Mouse (Mus musculus) lung, postnatal 25 days (tissue): Measurements from ENCODE around the gene Bach2.

Experiments
- DNase-seq: peaks from one replicate; pipeline ENCODE4 v3.0.0; 2022; ENCODE audit warnings: low spot score

Bach2 gene

GRCm38 (mm10) chr4:32297071-32297671 lies 58.6 kb downstream of the Bach2 start:
- no peak for DNase-seq

DNA sequence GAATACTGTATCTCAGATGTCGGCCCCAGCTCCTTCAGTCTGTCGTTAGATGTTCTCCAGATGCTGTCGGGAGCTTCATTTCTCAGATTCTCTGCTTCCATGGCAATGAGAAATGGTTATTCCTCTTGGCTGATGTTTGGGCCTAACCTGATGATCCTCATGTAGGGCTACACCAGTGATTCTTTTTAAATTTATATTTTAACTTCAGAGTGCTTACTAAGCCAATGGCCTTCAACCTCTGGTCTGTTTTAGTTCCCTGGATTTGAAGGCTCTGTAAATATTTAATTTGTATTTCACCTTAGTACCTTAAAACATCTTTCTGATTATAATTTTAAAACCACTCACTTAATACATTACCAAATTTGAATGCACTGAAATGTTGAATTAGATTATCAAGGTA lies 60.6 kb downstream of the Bach2 start:
- no peak for DNase-seq

- no peak for DNase-seq
Observed at GRCm38 (mm10) chr4:32299970-32300369, 61.4 kb downstream of the Bach2 start.

- no peak for DNase-seq
Observed at GRCm38 (mm10) chr4:32302668-32303067, 64.1 kb downstream of the Bach2 start.

DNA sequence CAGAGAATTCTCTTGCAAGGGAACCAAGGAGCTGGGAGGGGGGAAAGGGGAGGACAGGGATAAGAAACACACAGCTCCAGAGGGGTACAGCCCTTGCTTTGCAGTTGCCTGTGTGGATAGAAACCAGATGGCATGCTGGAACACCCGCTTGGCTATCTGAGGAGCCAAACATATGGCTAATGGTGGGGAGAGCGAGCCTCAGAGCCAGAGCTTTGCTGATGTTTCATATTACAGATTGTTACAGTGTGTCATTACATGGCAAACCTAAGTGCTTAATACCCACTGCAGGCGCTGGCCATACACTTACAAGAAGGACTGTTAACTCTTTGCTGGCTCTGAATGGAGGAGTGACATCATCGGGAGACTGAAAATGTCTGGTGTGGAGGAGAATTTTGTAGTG lies 64.5 kb downstream of the Bach2 start:
- DNase-seq: no peak

DNA sequence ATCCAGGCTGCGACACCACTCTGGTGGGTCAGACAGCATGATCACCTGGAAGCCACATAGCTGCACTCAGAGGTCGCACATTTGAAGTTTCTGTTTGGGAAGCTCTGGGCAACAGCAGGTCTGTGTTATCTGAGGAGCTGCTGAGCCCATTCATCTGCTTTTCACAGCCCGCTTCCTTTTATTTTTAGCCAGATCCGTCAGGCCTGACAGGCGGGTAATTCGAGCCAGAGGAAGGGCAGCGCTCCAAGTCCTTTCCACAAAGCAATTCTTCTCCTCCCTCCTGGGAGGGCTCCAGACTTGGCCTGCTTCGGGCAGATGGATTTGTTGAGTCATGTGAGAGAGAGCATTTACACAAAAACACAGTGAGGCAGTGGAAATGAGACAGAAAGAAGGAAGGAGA lies 65.1 kb downstream of the Bach2 start:
- DNase-seq: peak; percentile 92

GRCm38 (mm10) chr4:32304221-32304703 lies 65.7 kb downstream of the Bach2 start:
- DNase-seq: peak; percentile 47

DNA sequence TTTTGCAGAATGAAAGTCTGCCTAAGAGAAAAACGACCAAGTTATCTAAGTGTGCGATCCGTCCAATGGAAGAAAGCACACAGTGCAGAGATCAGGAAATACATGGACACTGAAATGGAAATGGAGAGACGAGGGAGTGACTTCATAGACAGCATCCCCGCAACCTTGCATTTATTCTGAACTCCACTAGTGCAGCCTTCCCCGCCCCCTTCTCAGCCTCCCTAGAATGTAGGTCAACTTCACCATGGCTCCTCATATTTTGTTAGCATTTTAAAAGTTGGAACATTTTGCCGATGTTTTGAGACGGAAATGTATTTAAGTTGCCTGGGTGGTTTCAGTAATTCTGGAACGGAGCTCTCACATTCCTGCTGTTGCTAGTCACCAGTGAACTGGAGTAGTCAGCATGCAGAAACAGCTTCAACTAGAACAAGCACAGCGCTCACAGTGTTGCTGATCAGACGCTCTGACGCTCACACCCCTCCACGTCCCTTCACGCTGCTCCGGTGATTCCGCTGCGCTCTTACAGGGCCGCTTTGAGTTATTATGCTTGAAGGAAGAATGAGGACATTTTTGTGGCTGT lies 66.5 kb downstream of the Bach2 start:
- DNase-seq: no peak

GRCm38 (mm10) chr4:32305683-32306082 lies 67.1 kb downstream of the Bach2 start:
- DNase-seq: no peak

GRCm38 (mm10) chr4:32306169-32306792 lies 67.7 kb downstream of the Bach2 start:
- peak; percentile 26 for DNase-seq

DNA sequence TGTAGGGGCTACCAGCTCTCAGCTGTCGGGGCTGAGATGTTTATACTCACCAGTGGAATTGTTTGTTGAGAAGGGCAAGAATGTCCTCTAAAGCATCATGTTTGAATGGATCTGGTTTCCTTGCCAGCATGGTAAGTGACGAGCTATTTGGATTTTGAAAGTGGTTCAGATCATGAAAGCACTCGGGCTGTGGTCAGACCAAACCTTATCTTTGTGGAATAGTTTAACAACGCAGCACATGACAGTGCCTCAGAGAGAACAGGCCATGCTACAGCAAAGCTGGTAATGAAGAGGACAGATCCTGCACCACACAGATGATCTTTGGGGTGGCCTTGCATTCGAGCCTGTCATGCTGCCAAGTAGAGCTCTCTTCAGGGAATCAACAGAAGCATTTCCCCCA lies 68.6 kb downstream of the Bach2 start:
- DNase-seq: no peak

DNA sequence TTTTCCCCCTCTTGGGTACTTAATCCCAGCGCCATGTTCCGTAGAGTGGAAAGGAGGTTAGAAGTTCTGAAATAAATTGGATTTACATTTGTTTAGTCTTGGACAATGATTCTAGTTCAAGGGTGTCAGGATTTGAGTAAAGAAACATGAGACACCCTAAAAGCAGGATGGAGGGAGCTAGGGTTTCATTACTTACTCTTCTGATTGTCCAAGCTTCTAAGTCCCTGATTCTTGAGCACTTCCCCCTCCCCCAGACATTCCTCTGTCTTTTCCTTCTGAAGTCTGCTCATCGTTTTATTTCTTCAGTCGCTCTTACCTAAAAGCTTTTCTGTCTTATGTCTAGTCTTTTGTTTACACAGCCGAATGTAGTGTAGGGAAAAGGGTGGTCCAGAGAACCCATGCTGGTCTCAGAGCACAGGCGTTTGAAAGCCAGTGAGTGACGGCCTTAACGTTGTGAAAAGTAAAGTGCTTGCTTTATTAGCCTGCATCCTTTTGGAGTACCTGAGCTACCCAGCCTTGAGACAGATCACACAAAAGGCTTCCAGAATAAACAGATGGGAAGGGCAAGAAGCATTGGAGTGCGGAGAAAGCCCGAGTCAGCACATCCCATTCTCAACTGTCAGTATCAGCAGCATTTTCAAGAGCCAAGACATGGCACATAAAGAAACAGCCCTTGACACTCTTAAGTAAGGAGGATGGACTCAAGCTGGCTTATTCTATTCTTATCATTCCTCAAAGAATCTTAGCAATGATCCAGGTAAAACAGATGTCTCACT lies 73.8 kb downstream of the Bach2 start:
- DNase-seq: no peak

GRCm38 (mm10) chr4:32314919-32315318 lies 76.3 kb downstream of the Bach2 start:
- DNase-seq: no peak

DNA sequence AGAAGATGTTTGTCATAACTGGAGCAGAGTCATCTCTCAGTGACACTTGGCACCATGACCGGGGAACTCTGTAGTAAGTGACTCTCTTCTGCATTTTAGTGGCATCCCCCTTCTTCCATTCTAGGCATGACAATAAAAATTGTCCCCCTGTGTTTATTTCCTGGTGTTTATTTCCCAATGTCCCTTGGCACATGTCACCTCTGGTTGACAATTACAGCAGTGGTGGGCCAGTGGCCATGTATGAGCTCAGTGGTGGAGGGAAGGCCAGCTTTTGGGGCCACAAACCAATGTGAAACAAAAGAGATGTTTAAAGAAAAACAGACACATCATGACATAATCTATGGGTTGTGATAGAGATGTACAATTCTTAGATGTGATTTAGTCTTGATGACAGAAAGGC lies 80.0 kb downstream of the Bach2 start:
- no peak for DNase-seq

DNA sequence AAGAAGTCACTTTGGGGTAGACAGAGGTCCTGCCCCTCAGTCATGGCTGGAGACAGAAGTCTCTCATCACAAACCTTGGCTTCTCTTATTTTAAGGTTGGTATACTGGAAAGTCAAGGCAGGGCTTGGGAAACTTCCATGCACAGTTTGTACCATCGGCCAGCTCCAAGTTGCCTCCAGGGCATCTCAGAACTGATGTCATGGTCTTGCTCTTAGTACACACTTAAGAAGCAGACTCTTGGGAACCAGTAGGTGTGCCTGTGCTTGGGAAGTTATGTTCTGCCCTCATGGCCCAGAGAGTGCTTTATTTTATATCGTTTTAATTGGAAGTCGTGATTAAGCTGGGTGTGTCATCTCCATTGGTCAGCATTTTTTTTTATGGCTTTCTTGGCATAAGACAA lies 80.7 kb downstream of the Bach2 start:
- no peak for DNase-seq

DNA sequence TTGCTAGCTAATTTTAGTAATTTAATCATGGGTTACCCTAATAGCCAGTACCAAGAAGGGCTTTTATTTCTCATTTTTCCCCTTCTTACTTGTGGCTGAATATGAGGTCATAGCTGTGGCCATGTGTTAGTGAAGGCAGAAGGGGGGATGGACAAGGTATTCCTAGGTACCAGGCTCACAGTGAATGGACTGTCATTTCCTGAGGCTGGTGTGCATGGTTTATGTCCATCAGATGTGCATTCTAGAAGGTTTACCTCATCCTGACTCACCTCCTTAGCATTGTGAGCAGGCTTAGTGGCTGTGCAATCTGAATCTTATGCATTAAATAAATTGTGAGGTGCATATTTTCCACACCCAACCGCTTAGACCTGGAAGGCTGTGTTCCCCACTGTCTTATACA lies 81.4 kb downstream of the Bach2 start:
- no peak for DNase-seq

- no peak for DNase-seq
Observed at GRCm38 (mm10) chr4:32324111-32324510, 85.5 kb downstream of the Bach2 start.

GRCm38 (mm10) chr4:32324967-32325366 lies 86.4 kb downstream of the Bach2 start:
- no peak for DNase-seq

DNA sequence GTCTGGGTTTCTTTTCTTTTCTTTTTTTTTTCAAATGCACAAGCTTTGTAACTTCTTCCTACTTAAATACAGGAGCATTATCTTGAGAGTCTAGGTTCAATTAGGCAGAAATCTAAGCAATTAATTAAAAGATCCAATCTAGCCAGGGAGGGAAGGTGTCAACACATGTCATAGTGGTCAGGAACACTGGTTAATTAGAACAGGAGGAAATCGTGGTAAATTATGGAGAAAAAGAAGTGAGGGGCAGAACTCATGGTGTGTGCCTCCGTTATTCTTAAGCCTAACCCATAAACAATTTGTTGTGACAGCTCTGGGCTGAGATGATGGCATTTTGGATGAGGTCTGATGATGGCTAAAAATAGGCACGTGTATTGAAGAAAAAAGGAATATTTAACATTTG lies 87.0 kb downstream of the Bach2 start:
- no peak for DNase-seq

- DNase-seq: no peak
Observed at GRCm38 (mm10) chr4:32326279-32326678, 87.7 kb downstream of the Bach2 start.

GRCm38 (mm10) chr4:32326860-32327259 lies 88.3 kb downstream of the Bach2 start:
- DNase-seq: no peak

GRCm38 (mm10) chr4:32327626-32328025 lies 89.0 kb downstream of the Bach2 start:
- no peak for DNase-seq

DNA sequence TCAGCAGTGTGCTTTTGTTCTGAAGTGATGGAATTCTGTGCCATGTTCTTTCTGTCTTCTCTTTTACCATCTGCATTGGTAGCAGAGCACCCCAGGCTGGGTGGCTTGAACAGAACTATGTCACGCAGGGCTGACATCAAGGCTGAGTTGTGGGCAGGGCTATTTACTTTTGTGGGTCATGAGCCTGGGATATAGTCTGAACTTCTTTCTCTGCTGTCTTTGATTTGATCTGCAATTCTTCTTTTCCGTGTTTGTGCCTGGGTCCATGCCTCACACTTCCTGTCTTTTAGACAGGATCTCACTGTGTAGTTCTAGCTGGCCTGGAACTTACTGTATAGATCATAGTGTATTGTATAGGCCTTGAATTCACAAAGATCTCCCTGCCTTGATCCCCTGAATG lies 90.0 kb downstream of the Bach2 start:
- no peak for DNase-seq
